Mouse (Mus musculus) hindbrain, embryonic 12.5 days (tissue): Measurements from ENCODE around the gene Cstf2t. TPM values are rescaled to one million over a fixed set of nuclear protein-coding genes. Genes with fewer than 3 reads are reported as not detected.

ENCODE experiments used
- ATAC-seq: fragments of 200-750 bp; cut with Nextera tagmentation; 2 replicates; pipeline ENCODE4 v1.8.0; 2017; ENCODE audit warnings: moderate TSS enrichment; ENCODE audit not compliant: low FRiP score
- H3K27ac ChIP-seq: fragments of 300-500 bp; sonication (generic); 2 replicates; pipeline ENCODE4 v1.5.1; 2016; ENCODE audit warnings: mild to moderate bottlenecking
- H3K27me3 ChIP-seq: fragments of 300-500 bp; sonication (generic); 2 replicates; pipeline ENCODE4 v1.6.1; 2016; ENCODE audit warnings: mild to moderate bottlenecking
- H3K36me3 ChIP-seq: fragments of 300-500 bp; sonication (generic); 2 replicates; pipeline ENCODE4 v1.6.1; 2016; ENCODE audit warnings: mild to moderate bottlenecking
- H3K4me1 ChIP-seq: fragments of 300-500 bp; sonication (generic); 2 replicates; pipeline ENCODE4 v1.6.1; 2016
- H3K4me2 ChIP-seq: fragments of 300-500 bp; sonication (generic); replicated peaks from 2 replicates; pipeline ENCODE4 v1.6.1; 2016; ENCODE audit warnings: mild to moderate bottlenecking
- H3K4me3 ChIP-seq: fragments of 300-500 bp; sonication (generic); 2 replicates; pipeline ENCODE4 v1.5.1; 2016; ENCODE audit warnings: mild to moderate bottlenecking
- H3K9ac ChIP-seq: fragments of 300-500 bp; sonication (generic); 2 replicates; pipeline ENCODE4 v1.6.1; 2016; ENCODE audit warnings: mild to moderate bottlenecking, moderate library complexity
- H3K9me3 ChIP-seq: fragments of 300-500 bp; sonication (generic); replicated peaks from 2 replicates; pipeline ENCODE4 v1.6.1; 2016; ENCODE audit warnings: mild to moderate bottlenecking
- WGBS: fragments of 180-500 bp; shearing (Covaris S2); methylation state at CpG from one replicate; pipeline ENCODE4 v1.1.7; 2016; 5-methylcytosine and 5-hydroxymethylcytosine counted together
- polyA plus RNA-seq: library from polyadenylated mRNA; unstranded; fragments of >200 nt; fragmentation: Nextera tagmentation; extraction: Ambion mirVana; gene quantifications from 2 replicates; pipeline ENCODE4 v1.2.1, GENCODE M21; 2016

Gene Cstf2t
- polyA plus RNA-seq, 1 experiment from 2014 or later, result 78.7 TPM

DNA sequence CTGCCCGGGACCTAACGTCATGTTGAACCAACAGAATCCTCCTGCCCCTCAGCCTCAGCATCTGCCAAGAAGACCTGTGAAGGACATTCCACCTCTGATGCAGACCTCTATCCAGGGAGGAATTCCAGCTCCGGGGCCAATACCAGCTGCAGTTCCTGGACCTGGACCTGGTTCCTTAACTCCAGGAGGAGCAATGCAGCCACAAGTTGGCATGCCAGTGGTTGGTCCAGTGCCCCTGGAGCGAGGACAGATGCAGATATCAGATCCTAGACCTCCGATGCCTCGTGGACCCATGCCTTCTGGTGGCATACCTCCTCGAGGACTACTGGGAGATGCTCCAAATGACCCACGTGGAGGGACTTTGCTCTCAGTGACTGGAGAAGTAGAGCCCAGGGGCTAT, 1.1 kb downstream of the Cstf2t start:
- peaks cover 38% of the 10 kb centered on the region for H3K36me3 ChIP-seq
- H3K4me1 ChIP-seq, result peaks cover 18% of the 10 kb centered on the region
- no peak overlapping the region for H3K27ac ChIP-seq
- WGBS, result 94% methylated on average over 8 of the region's 8 CpGs
- H3K9me3 ChIP-seq, result 0 out of 2 replicates have a peak, but pooled peaks cover 4% of the 10 kb centered on the region
- no peaks in the 10 kb centered on the region for H3K27me3 ChIP-seq
- H3K4me2 ChIP-seq, result peak overlapping the region; percentile 73
- H3K9ac ChIP-seq, result peak overlapping the region; percentile 82; the same call in 1 of the 2 replicates
- H3K4me3 ChIP-seq, result peak overlapping the region; percentile 68
- no peak for ATAC-seq

DNA sequence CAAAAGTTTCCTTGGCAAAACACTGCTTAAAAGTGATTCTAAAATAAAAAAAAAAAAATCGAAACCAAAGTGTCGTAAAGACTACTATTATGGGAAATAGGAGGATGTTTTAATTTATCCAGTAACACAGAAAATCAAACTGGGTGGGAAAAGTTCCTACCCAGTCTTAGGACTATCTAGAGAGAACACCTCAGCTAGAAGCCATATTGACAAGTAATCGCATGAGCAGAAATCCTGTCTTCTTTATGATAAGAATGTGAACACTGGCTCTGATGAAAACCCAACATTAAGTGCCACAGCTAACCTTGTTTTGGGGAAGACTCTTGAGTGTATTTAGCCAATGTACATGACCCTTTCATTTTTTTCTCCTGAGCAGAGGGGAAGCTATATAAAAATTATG, 15.2 kb downstream of the Cstf2t start:
- Histone ChIP-seq H3K9ac (no peak overlapping the region), H3K4me1 (no peaks in the 10 kb centered on the region), H3K36me3 (no peaks in the 10 kb centered on the region), H3K9me3 (no peaks in the 10 kb centered on the region), H3K27me3 (no peaks in the 10 kb centered on the region), H3K4me2 (no peak overlapping the region), H3K27ac (no peak overlapping the region), H3K4me3 (no peak overlapping the region)
- 66% methylated on average over 3 of the region's 3 CpGs for WGBS
- no peak for ATAC-seq

- Histone ChIP-seq H3K9ac (no peak overlapping the region), H3K27ac (no peak overlapping the region), H3K4me1 (no peaks in the 10 kb centered on the region), H3K4me2 (no peak overlapping the region), H3K9me3 (no peaks in the 10 kb centered on the region), H3K36me3 (no peaks in the 10 kb centered on the region), H3K4me3 (no peak overlapping the region), H3K27me3 (no peaks in the 10 kb centered on the region)
- 82% methylated on average over 3 of the region's 3 CpGs for WGBS
- ATAC-seq, result no peak
These were observed 16.7 kb downstream of the Cstf2t start for GRCm38 (mm10) chr19:31099369-31099768.

DNA sequence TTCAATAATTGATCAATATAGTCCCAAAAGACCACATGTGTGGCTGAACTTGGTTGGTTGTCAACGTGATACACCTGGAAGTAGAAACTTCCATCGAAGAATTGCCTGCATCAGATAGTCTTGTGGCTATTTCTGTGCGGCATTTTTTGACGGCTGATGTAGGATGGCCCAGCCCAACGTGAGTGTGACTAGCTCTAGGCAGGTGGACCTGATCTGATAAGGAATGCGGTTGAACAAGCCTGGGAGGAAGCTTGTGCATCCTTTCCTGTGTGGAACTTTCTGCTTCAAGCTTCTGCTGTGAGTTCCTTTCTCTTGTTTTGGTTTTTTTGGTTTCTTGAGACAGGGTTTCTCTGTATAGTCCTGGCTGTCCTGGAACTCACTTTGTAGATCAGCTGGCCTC, 22.1 kb downstream of the Cstf2t start:
- no peaks in the 10 kb centered on the region for H3K36me3 ChIP-seq
- no peaks in the 10 kb centered on the region for H3K9me3 ChIP-seq
- no peak overlapping the region for H3K27ac ChIP-seq
- no peak overlapping the region for H3K4me2 ChIP-seq
- no peaks in the 10 kb centered on the region for H3K27me3 ChIP-seq
- no peak overlapping the region for H3K9ac ChIP-seq
- peaks cover 4% of the 10 kb centered on the region; the same call in 1 of the 2 replicates for H3K4me1 ChIP-seq
- 84% methylated on average over 6 of the region's 6 CpGs for WGBS
- H3K4me3 ChIP-seq, result no peak overlapping the region
- ATAC-seq, result no peak

DNA sequence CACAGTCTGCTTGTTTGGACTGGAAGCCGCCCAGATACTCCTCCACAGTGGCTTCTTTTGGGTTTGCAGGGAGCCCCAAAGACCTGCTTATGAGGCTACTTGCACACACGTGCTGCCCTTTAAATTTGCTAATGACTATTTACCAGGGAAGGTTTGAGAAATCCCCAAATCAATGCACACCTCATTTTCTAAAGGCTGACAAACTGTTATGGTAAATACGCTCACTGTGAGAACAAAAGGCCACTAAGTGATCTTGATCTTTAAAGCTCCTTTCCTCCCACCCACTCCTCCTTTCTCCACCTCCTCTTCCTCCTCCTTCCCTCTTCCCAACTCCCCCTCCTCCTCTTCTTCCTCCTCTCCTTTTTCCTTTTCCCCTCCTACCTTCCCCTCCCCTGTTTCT, 23.4 kb downstream of the Cstf2t start:
- peaks cover 4% of the 10 kb centered on the region; the same call in 1 of the 2 replicates for H3K4me1 ChIP-seq
- no peak overlapping the region for H3K4me3 ChIP-seq
- H3K36me3 ChIP-seq, result no peaks in the 10 kb centered on the region
- H3K4me2 ChIP-seq, result no peak overlapping the region
- no peak for ATAC-seq
- no peak overlapping the region for H3K9ac ChIP-seq
- H3K9me3 ChIP-seq, result no peaks in the 10 kb centered on the region
- WGBS, result 43% methylated on average over 3 of the region's 3 CpGs
- H3K27me3 ChIP-seq, result no peaks in the 10 kb centered on the region
- no peak overlapping the region for H3K27ac ChIP-seq

DNA sequence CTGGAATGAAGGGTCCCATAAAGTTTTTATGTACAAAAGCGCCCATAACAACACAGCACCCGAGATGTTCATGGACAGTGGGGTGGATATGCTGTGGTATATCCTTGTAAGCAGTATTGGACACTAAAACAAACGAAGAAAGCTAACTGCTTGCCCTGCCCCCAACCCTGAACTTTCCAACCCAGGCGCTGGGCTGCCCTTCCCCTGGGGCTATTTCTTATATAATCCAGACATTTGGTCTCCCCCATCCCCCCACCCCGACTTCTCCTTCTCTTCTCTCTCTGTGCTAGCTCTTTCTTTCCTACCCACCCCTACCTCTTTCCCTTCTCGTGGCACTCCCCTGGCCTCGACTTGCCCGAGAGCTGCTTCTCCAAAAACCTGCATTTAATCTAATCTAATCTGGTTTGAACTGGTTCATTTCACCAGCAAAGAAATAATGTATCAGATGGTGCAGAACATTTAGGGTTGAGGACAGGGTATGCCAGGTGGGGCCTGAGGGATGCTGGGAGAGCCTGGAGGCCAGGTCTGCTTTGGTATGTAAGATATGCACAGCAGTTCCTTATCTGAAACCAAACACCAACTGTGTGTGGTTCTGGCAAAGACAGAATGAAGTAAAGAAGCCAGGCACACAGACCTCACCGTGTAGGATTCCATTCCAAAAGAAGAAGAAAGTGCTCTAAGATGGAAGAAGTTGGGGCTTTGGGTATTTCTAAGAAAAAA, 24.4 kb downstream of the Cstf2t start:
- Histone ChIP-seq H3K27me3 (no peaks in the 10 kb centered on the region), H3K27ac (no peak overlapping the region), H3K9ac (no peak overlapping the region), H3K4me2 (no peak overlapping the region), H3K36me3 (no peaks in the 10 kb centered on the region), H3K4me1 (peaks cover 4% of the 10 kb centered on the region; the same call in 1 of the 2 replicates), H3K9me3 (no peaks in the 10 kb centered on the region), H3K4me3 (no peak overlapping the region)
- 38% methylated on average over 9 of the region's 9 CpGs for WGBS
- no peak for ATAC-seq

GRCm38 (mm10) chr19:31114690-31115089, 32.1 kb downstream of the Cstf2t start:
- no peak overlapping the region for H3K27ac ChIP-seq
- no peaks in the 10 kb centered on the region for H3K36me3 ChIP-seq
- ATAC-seq, result 0 out of 2 replicates have a peak, but pooled peaks have one; percentile 13
- H3K9me3 ChIP-seq, result no peaks in the 10 kb centered on the region
- no peaks in the 10 kb centered on the region for H3K4me1 ChIP-seq
- 54% methylated on average over 4 of the region's 4 CpGs for WGBS
- H3K27me3 ChIP-seq, result no peaks in the 10 kb centered on the region
- no peak overlapping the region for H3K4me2 ChIP-seq
- H3K4me3 ChIP-seq, result no peak overlapping the region
- no peak overlapping the region for H3K9ac ChIP-seq

GRCm38 (mm10) chr19:31124628-31125027, 42.0 kb downstream of the Cstf2t start:
- Histone ChIP-seq H3K9ac (no peak overlapping the region), H3K4me1 (no peaks in the 10 kb centered on the region), H3K9me3 (no peaks in the 10 kb centered on the region), H3K36me3 (no peaks in the 10 kb centered on the region), H3K27ac (no peak overlapping the region), H3K4me3 (no peak overlapping the region), H3K27me3 (no peaks in the 10 kb centered on the region), H3K4me2 (no peak overlapping the region)
- 84% methylated on average over 3 of the region's 3 CpGs for WGBS
- no peak for ATAC-seq

GRCm38 (mm10) chr19:31132614-31133013, 50.0 kb downstream of the Cstf2t start:
- Histone ChIP-seq H3K36me3 (no peaks in the 10 kb centered on the region), H3K27me3 (no peaks in the 10 kb centered on the region), H3K9me3 (no peaks in the 10 kb centered on the region), H3K4me2 (no peak overlapping the region), H3K9ac (no peak overlapping the region), H3K4me1 (peaks cover 8% of the 10 kb centered on the region), H3K4me3 (no peak overlapping the region), H3K27ac (no peak overlapping the region)
- 81% methylated on average over 8 of the region's 8 CpGs for WGBS
- ATAC-seq, result no peak

- no peak overlapping the region for H3K27ac ChIP-seq
- H3K4me1 ChIP-seq, result peaks cover 8% of the 10 kb centered on the region
- no peak overlapping the region for H3K9ac ChIP-seq
- H3K27me3 ChIP-seq, result no peaks in the 10 kb centered on the region
- ATAC-seq, result no peak
- no peaks in the 10 kb centered on the region for H3K9me3 ChIP-seq
- no peaks in the 10 kb centered on the region for H3K36me3 ChIP-seq
- no peak overlapping the region for H3K4me3 ChIP-seq
- no peak overlapping the region for H3K4me2 ChIP-seq
- 4% methylated on average over 2 of the region's 2 CpGs for WGBS
These were observed 53.7 kb downstream of the Cstf2t start for GRCm38 (mm10) chr19:31136316-31136715.
